Mouse (Mus musculus): ENCODE results near the gene Crygb.

- TF ChIP-seq POLR2A (IDR thresholded peaks at IDR 0.05; ENCODE audit: borderline replicate concordance, extremely low read depth, insufficient read depth, insufficient read length, poor library complexity, severe bottlenecking) (no peak), CTCF (IDR thresholded peaks at IDR 0.05; ENCODE audit: borderline replicate concordance, extremely low read depth, insufficient read depth, insufficient read length) (no peak)
Measured at GRCm38 (mm10) chr1:65064201-65064600, 17.9 kb downstream of the Crygb start.

All from brain, embryonic 14.5 days (tissue).